Mouse (Mus musculus): ENCODE data around the gene Fbxw28. TPM values are rescaled to one million over a fixed set of nuclear protein-coding genes. Genes with fewer than 3 reads are reported as not detected.
"Not testable (repeated sequence)": the region's sequence is repeated elsewhere in the genome, so short reads cannot be mapped to it uniquely, and the experiment has no call there.

Gene Fbxw28
- polyA plus RNA-seq (2016; fragmentation: Nextera tagmentation; extraction: Ambion mirVana), result not detected in 2 replicates

- not testable (repeated sequence) for H3K27ac ChIP-seq (replicated peaks); H3K4me2 ChIP-seq (replicated peaks); H3K4me3 ChIP-seq; H3K27me3 ChIP-seq; H3K9ac ChIP-seq (replicated peaks); ATAC-seq (ENCODE audit: low FRiP score, low read depth); H3K4me1 ChIP-seq; H3K36me3 ChIP-seq; H3K9me3 ChIP-seq
- 100% methylated on average over 1 of the region's 1 CpGs for WGBS
These were observed at the start of gene Fbxw28 for GRCm38 (mm10) chr9:109339559-109339958. Fbxw28 (minus strand) TSS chr9:109339659.

DNA sequence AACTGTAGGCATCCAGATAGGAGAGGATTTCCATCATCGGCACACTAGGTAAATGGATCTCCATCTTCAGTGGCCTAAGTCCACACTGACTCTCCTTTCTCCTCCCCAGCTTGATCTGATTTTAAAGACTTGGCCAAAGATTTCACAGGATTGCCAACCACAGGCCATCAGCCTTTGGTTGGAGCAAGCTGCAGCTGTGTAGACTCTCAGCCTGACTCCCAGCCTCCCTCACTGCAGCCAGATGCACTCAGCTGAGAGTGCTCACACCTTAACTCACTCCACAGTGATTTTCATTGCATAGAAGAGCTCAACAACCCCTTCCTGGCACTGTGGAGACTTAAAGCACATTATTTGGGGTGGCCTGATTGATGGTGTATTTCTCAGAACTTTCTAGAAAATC is 51.9 kb downstream of the Fbxw28 start, which contains the start of gene Fbxw14:
Gene Fbxw14, minus strand, starts transcription at position 101 of the 400 bp plus-strand sequence.
- H3K4me3 ChIP-seq; H3K9ac ChIP-seq (replicated peaks); H3K36me3 ChIP-seq; H3K27me3 ChIP-seq; H3K4me2 ChIP-seq (replicated peaks); H3K4me1 ChIP-seq; H3K27ac ChIP-seq (replicated peaks); ATAC-seq (ENCODE audit: low FRiP score, low read depth); H3K9me3 ChIP-seq: not testable (repeated sequence)
- 100% methylated on average over 1 of the region's 1 CpGs for WGBS

Other genes with a start within 250 kb of the Fbxw28 start
- 43.7 and 49.7 TPM in 2 replicates for gene Plxnb1, start 244.3 kb downstream of the Fbxw28 start, polyA plus RNA-seq (2016; fragmentation: Nextera tagmentation; extraction: Ambion mirVana)
- not detected in 2 replicates for gene Fbxw21, start 177.6 kb downstream of the Fbxw28 start, polyA plus RNA-seq (2016; fragmentation: Nextera tagmentation; extraction: Ambion mirVana)
- gene Fbxw13, start 143.7 kb downstream of the Fbxw28 start, polyA plus RNA-seq (2016; fragmentation: Nextera tagmentation; extraction: Ambion mirVana), result not detected in 2 replicates
- gene Fbxw20, start 104.9 kb downstream of the Fbxw28 start, polyA plus RNA-seq (2016; fragmentation: Nextera tagmentation; extraction: Ambion mirVana), result not detected in 2 replicates
- gene Fbxw14, start 52.0 kb downstream of the Fbxw28 start, polyA plus RNA-seq (2016; fragmentation: Nextera tagmentation; extraction: Ambion mirVana), result not detected in 2 replicates
- gene Fbxw22, start 64.6 kb upstream of the Fbxw28 start, polyA plus RNA-seq (2016; fragmentation: Nextera tagmentation; extraction: Ambion mirVana), result not detected in 2 replicates
- 0.17 TPM in 1 of 2 replicates, not detected in the other for gene Fbxw16, start 109.5 kb upstream of the Fbxw28 start, polyA plus RNA-seq (2016; fragmentation: Nextera tagmentation; extraction: Ambion mirVana)
- not detected in 2 replicates for gene Fbxw19, start 156.2 kb upstream of the Fbxw28 start, polyA plus RNA-seq (2016; fragmentation: Nextera tagmentation; extraction: Ambion mirVana)
- not detected in 2 replicates for gene Fbxw15, start 228.6 kb upstream of the Fbxw28 start, polyA plus RNA-seq (2016; fragmentation: Nextera tagmentation; extraction: Ambion mirVana)